Mouse (Mus musculus) heart, embryonic 10.5 days (tissue): ENCODE measurements at regions not wholly inside any gene's neighbourhood (a gene's known extent, or its start where the extent isn't known, plus 50 kb on each side); places are given as distances from the start of the nearest gene placed in this dataset.

Source experiments
- DNase-seq: peaks from one replicate; pipeline ENCODE4 v3.0.0-alpha.2; 2017; ENCODE audit warnings: low spot score
- H3K27ac ChIP-seq: fragments of 300-500 bp; sonication (generic); 2 replicates; pipeline ENCODE4 v1.5.1; 2016; ENCODE audit warnings: mild to moderate bottlenecking
- H3K27me3 ChIP-seq: fragments of 300-500 bp; sonication (generic); 2 replicates; pipeline ENCODE4 v1.6.1; 2016; ENCODE audit warnings: mild to moderate bottlenecking; ENCODE audit not compliant: poor library complexity, insufficient read depth, severe bottlenecking
- H3K36me3 ChIP-seq: fragments of 300-500 bp; sonication (generic); 2 replicates; pipeline ENCODE4 v1.6.1; 2016; ENCODE audit warnings: mild to moderate bottlenecking, moderate library complexity
- H3K4me1 ChIP-seq: fragments of 300-500 bp; sonication (generic); 2 replicates; pipeline ENCODE4 v1.6.1; 2016; ENCODE audit warnings: mild to moderate bottlenecking
- H3K4me3 ChIP-seq: fragments of 300-500 bp; sonication (generic); 2 replicates; pipeline ENCODE4 v1.5.1; 2016; ENCODE audit warnings: mild to moderate bottlenecking, moderate library complexity
- H3K9me3 ChIP-seq: fragments of 300-500 bp; sonication (generic); 2 replicates; pipeline ENCODE4 v1.6.1; 2016; ENCODE audit warnings: mild to moderate bottlenecking, moderate library complexity
- WGBS: fragments of 180-500 bp; shearing (Covaris S2); methylation state at CpG from one replicate; pipeline ENCODE4 v1.1.7; 2016; 5-methylcytosine and 5-hydroxymethylcytosine counted together

DNA sequence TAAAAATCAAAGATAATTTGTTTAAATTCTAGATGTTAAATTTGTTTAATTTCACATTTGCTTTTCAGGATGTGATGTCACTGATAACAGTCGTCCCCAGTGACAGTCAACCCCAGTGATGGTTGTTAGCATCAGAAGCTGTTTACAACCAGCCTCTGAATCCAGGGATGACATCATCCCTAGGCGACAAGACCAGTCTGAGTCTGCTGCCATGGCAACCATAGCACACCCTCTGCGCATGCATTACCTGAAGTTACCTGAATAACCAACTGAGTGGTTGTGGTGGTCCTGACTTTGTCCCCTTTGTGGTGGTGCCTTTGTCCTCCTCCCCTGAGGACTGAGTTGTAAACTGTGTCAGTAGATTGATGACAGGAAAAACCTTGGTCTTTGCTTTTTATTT lies 92.0 kb upstream of the Zfp644 start:
- no peak overlapping the region for H3K4me3 ChIP-seq
- no peaks in the 10 kb centered on the region for H3K9me3 ChIP-seq
- H3K27ac ChIP-seq = no peak overlapping the region
- 38% methylated on average over 3 of the region's 3 CpGs for WGBS
- H3K4me1 ChIP-seq = peaks cover 12% of the 10 kb centered on the region
- peaks cover under 1% of the 10 kb centered on the region; the same call in 1 of the 2 replicates for H3K27me3 ChIP-seq
- no peaks in the 10 kb centered on the region for H3K36me3 ChIP-seq
- DNase-seq = no peak

GRCm38 (mm10) chr5:106785065-106785464 lies 88.0 kb upstream of the Zfp644 start:
- no peaks in the 10 kb centered on the region for H3K9me3 ChIP-seq
- no peaks in the 10 kb centered on the region for H3K36me3 ChIP-seq
- H3K4me1 ChIP-seq = peaks cover 13% of the 10 kb centered on the region
- peak overlapping the region; percentile 49 for H3K4me3 ChIP-seq
- no peak for DNase-seq
- no peaks in the 10 kb centered on the region for H3K27me3 ChIP-seq
- WGBS = 71% methylated on average over 2 of the region's 2 CpGs
- H3K27ac ChIP-seq = peak overlapping the region; percentile 42; the same call in 1 of the 2 replicates

GRCm38 (mm10) chr5:106783864-106784609 lies 87.0 kb upstream of the Zfp644 start:
- Histone ChIP-seq H3K4me1 (peaks cover 13% of the 10 kb centered on the region), H3K4me3 (peak overlapping the region; percentile 49), H3K36me3 (no peaks in the 10 kb centered on the region), H3K27ac (peak overlapping the region; percentile 75), H3K9me3 (no peaks in the 10 kb centered on the region), H3K27me3 (no peaks in the 10 kb centered on the region)
- DNase-seq = no peak
- 10% methylated on average over 11 of the region's 11 CpGs for WGBS

GRCm38 (mm10) chr5:106780749-106781148 lies 83.7 kb upstream of the Zfp644 start:
- H3K4me3 ChIP-seq = no peak overlapping the region
- no peaks in the 10 kb centered on the region for H3K27me3 ChIP-seq
- WGBS = 86% methylated on average over 10 of the region's 10 CpGs
- no peaks in the 10 kb centered on the region for H3K36me3 ChIP-seq
- no peaks in the 10 kb centered on the region for H3K9me3 ChIP-seq
- no peak overlapping the region for H3K27ac ChIP-seq
- DNase-seq = no peak
- peaks cover 13% of the 10 kb centered on the region for H3K4me1 ChIP-seq

GRCm38 (mm10) chr5:106778176-106778781 lies 81.2 kb upstream of the Zfp644 start:
- WGBS = 50% methylated on average over 8 of the region's 8 CpGs
- no peak overlapping the region for H3K27ac ChIP-seq
- no peak overlapping the region for H3K4me3 ChIP-seq
- DNase-seq = no peak
- H3K36me3 ChIP-seq = no peaks in the 10 kb centered on the region
- no peaks in the 10 kb centered on the region for H3K9me3 ChIP-seq
- H3K4me1 ChIP-seq = no peaks in the 10 kb centered on the region
- H3K27me3 ChIP-seq = no peaks in the 10 kb centered on the region

DNA sequence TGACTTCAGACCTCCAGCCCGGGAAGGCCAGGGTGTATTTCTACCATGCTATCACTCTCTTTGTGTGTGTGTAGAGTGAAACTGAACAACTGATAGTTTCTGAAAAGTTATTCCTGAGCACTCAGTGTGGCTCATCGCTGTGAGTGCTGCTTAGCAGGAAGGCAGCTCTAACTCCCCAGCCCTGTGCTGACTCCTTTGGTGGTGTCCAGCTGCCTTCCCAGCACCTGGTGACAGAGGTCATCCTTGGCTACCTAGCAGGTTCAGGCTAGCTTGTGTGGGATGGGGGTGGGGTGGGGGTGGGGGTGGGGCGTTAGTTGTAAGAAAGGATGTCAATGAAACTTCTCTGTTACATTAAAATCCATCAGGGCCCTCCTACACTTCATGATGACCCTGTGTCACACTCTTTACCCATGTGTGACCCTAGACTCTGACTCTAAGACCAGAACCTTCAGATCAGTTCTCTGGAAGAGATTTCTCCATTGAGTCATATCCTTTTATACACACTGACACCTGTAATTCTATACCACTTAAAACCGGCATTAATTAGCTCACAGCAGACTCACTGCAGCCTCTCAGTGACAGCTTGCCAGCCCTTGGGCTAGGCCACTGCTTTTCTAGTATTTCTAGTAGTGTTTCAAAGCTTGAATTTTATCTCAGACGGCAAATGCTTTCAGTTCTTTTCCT lies 78.1 kb upstream of the Zfp644 start:
- no peak for DNase-seq
- WGBS = 52% methylated on average over 5 of the region's 5 CpGs
- H3K4me3 ChIP-seq = no peak overlapping the region
- H3K4me1 ChIP-seq = no peaks in the 10 kb centered on the region
- H3K36me3 ChIP-seq = no peaks in the 10 kb centered on the region
- no peaks in the 10 kb centered on the region for H3K9me3 ChIP-seq
- no peaks in the 10 kb centered on the region for H3K27me3 ChIP-seq
- H3K27ac ChIP-seq = no peak overlapping the region

DNA sequence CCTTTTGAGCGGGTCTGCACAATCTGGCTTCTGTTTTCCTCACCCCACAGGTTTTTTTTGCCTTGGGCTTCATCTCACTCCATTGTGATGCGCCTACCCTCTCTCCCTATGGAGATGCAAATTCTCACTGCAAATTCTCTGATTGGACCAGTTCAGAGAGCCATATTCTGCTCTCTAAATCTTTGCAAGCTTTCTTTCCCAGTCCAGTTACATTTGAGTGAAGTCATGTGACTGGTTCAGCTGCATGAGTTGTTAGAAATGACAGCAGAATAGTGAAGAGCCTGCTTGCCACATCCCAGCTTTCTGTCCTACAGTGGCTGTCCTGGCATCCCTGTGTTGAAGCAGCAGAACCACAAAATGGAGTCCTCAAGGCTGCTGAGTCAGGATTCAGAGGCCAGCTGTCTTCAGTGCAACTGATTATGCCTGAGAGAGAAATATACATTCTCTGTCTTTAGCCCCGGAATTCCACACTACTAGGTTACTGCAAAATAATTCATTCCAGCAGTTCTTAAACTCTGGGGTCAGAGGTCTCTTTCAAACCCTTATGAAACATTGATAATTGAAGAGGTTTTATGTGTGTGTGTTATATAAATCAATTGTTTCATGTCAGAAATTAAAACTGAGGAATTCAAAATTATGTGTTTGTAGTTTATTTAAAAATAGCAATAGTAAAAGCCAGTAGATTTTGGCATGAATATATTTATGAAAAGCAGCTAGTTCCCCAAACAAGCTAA lies 76.3 kb upstream of the Zfp644 start:
- H3K4me1 ChIP-seq = no peaks in the 10 kb centered on the region
- H3K27ac ChIP-seq = peak overlapping the region; percentile 29; the same call in 1 of the 2 replicates
- no peak overlapping the region for H3K4me3 ChIP-seq
- DNase-seq = no peak
- no peaks in the 10 kb centered on the region for H3K36me3 ChIP-seq
- no peaks in the 10 kb centered on the region for H3K27me3 ChIP-seq
- no peaks in the 10 kb centered on the region for H3K9me3 ChIP-seq
- 57% methylated on average over 3 of the region's 3 CpGs for WGBS

DNA sequence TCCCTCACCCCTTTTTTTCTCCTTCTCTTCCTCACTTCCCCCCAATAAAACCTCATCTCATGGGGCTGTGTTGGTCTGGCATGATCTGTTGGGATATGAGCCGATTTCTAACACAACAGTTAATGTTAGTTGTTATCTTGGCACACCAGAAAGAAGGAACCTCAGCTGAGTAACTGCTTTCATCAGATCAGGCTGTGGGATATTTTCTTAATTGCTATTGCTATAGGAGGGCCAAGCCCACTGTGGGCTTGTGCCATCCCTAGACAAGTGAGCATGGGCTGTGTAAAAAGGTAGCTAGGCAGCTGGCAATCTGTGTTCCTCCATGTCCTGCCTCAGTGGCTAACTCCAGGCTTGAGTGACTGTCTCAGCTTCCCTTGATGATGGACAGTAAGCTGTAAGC lies 73.9 kb upstream of the Zfp644 start:
- H3K4me1 ChIP-seq = no peaks in the 10 kb centered on the region
- DNase-seq = no peak
- H3K4me3 ChIP-seq = no peak overlapping the region
- WGBS = 59% methylated on average over 1 of the region's 1 CpGs
- H3K27me3 ChIP-seq = no peaks in the 10 kb centered on the region
- no peaks in the 10 kb centered on the region for H3K9me3 ChIP-seq
- no peak overlapping the region for H3K27ac ChIP-seq
- no peaks in the 10 kb centered on the region for H3K36me3 ChIP-seq

GRCm38 (mm10) chr5:106765335-106765734 lies 68.2 kb upstream of the Zfp644 start:
- Histone ChIP-seq H3K27ac (no peak overlapping the region), H3K4me3 (no peak overlapping the region), H3K27me3 (no peaks in the 10 kb centered on the region; the same call in 1 of the 2 replicates), H3K4me1 (peaks cover 6% of the 10 kb centered on the region; the same call in 1 of the 2 replicates), H3K36me3 (no peaks in the 10 kb centered on the region), H3K9me3 (no peaks in the 10 kb centered on the region)
- WGBS = 81% methylated on average over 3 of the region's 3 CpGs
- DNase-seq = no peak

- Histone ChIP-seq H3K4me1 (peaks cover 6% of the 10 kb centered on the region; the same call in 1 of the 2 replicates), H3K4me3 (no peak overlapping the region), H3K9me3 (no peaks in the 10 kb centered on the region), H3K27ac (no peak overlapping the region), H3K36me3 (no peaks in the 10 kb centered on the region), H3K27me3 (peaks cover 10% of the 10 kb centered on the region)
- no peak for DNase-seq
- 65% methylated on average over 3 of the region's 3 CpGs for WGBS
Measured at GRCm38 (mm10) chr5:106763283-106763682, 66.2 kb upstream of the Zfp644 start.

DNA sequence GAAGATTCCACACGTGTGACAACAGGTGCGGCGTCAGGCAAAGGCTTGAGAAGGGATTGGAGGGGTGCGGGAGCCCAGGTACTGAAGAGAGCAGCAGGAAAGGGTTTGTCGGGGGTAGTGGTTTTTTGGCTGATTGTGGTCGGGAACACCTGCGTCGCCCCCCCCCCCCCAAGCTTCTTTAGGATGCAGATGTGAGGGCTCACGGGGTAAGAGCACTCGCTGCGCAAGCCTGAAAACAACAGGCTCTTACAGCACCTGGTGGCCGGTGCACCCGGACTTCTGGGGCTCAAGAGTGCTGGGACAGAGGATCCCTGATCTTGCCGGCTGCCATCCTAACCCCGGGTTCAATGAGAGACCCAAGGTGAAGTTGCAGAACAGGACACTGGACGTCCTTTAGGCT lies 60.9 kb upstream of the Zfp644 start:
- no peaks in the 10 kb centered on the region for H3K9me3 ChIP-seq
- peaks cover 33% of the 10 kb centered on the region for H3K27me3 ChIP-seq
- H3K4me3 ChIP-seq = peak overlapping the region; percentile 50
- 9% methylated on average over 16 of the region's 16 CpGs for WGBS
- DNase-seq = no peak
- peaks cover 14% of the 10 kb centered on the region for H3K4me1 ChIP-seq
- no peak overlapping the region for H3K27ac ChIP-seq
- H3K36me3 ChIP-seq = no peaks in the 10 kb centered on the region

DNA sequence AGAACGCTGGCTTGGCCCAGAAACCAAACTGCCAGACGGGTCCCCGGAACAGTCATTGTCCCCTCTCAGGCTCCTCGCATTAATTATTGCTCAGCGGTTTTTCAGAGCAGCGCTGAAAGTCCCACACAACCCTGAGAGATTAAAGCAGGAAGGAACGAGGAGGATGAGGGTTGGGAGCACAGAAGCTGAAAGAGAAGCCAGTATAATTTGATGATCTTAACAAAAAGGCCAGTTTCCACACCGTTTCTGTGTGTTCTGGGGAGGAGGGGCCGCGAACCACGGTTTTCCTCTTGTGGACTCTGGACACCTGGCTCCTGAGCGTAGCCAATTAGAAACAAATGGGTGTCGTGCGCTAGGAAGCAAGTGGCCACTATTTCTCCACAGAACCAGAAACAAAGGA lies 60.3 kb upstream of the Zfp644 start:
- WGBS = under 1% methylated on average over 14 of the region's 14 CpGs
- H3K27me3 ChIP-seq = peaks cover 33% of the 10 kb centered on the region
- H3K27ac ChIP-seq = peak overlapping the region; percentile 10; the same call in 1 of the 2 replicates
- H3K9me3 ChIP-seq = no peaks in the 10 kb centered on the region
- no peaks in the 10 kb centered on the region for H3K36me3 ChIP-seq
- peak overlapping the region; percentile 50 for H3K4me3 ChIP-seq
- peaks cover 11% of the 10 kb centered on the region for H3K4me1 ChIP-seq
- DNase-seq = no peak
